Mouse (Mus musculus) T-helper 2 cell (primary cell): Measurements from ENCODE around the gene Zfp653.

Experiments used
- in situ Hi-C: fragments of 300-600 bp; cut with MboI, MseI; formaldehyde crosslinking; loops from one replicate; pipeline ENCODE4 v1.15.1; 2025; ENCODE audit warnings: high pct_unique_total_duplicates

Gene Zfp653

GRCm38 (mm10) chr9:22069881-22070553 is 1.2 kb downstream of the Zfp653 start:
- in situ Hi-C loops = loop anchor here (5.0 kb wide), 1 partner anchor 72 kb away; no protein-coding TSS in a partner anchor

- in situ Hi-C loops = loop anchor here (5.0 kb wide), 1 partner anchor 75 kb away; no protein-coding TSS in a partner anchor
Observed at GRCm38 (mm10) chr9:22067195-22067594, 4.0 kb downstream of the Zfp653 start.

- in situ Hi-C loops = loop anchor here (5.0 kb wide), 1 partner anchor 76 kb away; no protein-coding TSS in a partner anchor
Observed at GRCm38 (mm10) chr9:22066433-22066832, 4.7 kb downstream of the Zfp653 start.

DNA sequence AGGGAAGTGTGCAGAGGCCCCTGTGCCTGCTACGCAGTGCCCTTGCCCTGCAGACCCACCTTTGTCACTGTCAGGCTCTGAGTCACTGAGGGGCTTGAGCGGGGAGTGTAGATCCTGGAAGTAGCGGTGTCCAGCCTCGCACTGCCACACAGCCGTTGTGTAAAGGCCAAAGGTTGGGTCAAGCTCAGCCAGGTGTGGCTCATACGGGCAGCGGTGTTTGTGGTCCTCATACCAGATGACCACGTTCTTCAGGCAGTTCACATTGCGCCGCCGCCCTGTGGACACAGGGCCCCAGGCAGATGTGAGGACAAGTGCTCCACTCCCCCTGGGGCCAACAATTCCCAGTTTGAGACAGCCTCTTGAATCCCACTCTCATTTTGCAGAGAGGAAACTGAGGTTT is 5.5 kb downstream of the Zfp653 start:
- in situ Hi-C loops = loop anchor here (5.0 kb wide), 1 partner anchor 77 kb away; no protein-coding TSS in a partner anchor

DNA sequence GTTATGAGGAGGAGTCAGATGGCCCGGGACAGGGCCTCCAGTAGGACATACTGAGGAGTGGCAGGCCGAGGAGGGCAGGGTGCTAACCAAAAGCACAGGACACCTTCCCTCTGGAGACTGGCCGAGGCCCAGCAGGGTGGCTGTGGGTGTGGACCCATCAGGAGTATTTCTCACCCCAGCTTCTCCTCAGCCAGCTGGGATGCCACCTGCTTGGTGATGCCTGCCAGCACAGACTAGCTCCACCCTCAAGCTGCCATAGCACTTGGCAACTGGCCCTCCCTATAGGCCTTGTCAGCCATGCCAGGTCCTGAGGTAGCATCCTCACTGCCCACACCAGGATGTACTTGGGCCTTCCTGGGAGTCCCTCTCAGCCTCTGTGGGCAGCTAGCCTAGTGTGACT is 6.8 kb downstream of the Zfp653 start:
- in situ Hi-C loops = no loop called here

GRCm38 (mm10) chr9:22061339-22061738 is 9.8 kb downstream of the Zfp653 start:
- in situ Hi-C loops = no loop called here

GRCm38 (mm10) chr9:22058011-22058424 is 13.2 kb downstream of the Zfp653 start:
- in situ Hi-C loops = no loop called here

- in situ Hi-C loops = no loop called here
Observed at GRCm38 (mm10) chr9:22057031-22057517, 14.1 kb downstream of the Zfp653 start.

- in situ Hi-C loops = no loop called here
Observed at GRCm38 (mm10) chr9:22056303-22056910, 14.8 kb downstream of the Zfp653 start.

DNA sequence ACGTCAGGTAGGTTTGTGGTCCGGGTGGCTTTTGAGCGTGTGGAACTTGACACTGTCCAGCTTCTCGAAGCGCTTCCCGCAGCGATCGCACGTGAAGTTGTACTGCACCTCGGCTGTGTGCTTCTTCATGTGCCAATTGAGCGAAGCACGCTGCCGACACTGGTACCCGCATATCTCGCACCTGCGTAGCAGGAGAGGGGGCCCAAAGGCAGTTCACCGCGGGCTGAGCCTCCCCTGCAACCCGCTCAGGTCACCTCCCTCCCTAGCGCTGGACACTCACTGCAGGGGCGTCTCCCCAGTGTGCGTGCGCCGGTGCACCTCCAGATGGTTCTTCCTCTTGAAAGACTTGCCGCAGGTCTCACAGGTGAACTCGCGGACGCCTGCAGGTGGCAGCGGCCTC is 15.5 kb downstream of the Zfp653 start:
- in situ Hi-C loops = no loop called here

- in situ Hi-C loops = no loop called here
Observed at GRCm38 (mm10) chr9:22054411-22055076, 16.6 kb downstream of the Zfp653 start.

- in situ Hi-C loops = no loop called here
Observed at GRCm38 (mm10) chr9:22053657-22054056, 17.5 kb downstream of the Zfp653 start.

- in situ Hi-C loops = no loop called here
Observed at GRCm38 (mm10) chr9:22051958-22052254, 19.3 kb downstream of the Zfp653 start, which contains the start of gene Elavl3. Gene Elavl3, minus strand, starts transcription at chr9:22052023.

DNA sequence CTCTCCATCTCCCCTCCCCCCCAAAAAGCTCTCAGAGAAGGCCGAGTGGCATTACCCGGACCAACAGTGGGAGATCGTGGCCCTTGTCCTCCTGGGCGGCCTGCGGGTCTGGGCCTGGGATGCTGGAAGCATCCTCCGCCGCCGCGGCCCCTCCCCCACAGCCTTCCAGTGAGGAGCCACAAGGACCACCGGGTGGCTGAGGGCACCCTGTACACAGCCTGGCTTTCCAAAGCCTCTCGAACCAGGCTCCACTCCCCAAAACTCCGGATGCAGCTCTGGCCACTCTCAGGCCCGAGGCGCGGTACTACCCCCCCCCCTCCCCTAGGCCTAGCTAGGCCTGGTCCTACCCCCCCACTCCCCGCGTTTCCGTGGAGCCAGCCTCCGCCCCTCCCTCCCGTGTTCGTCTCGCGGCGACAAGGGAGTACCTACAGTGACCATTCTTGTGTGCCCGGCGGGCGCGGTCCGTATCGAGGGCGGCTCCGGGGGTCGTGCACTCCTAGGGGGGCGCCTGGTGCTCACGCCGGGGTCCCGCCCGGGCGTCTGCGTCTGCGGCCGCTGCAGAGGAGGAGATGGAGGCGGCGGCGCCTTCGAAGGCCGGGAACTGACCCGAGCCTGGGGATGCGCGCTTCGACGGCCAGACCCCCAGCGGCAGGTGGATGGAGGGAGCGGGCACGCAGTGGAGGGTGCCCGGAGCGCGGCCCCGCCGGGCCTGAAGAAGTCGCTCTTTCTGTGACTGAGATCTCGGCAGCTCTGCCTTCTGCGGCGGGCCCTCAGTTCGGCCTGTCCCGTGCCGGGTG is 19.8 kb downstream of the Zfp653 start:
- in situ Hi-C loops = no loop called here

DNA sequence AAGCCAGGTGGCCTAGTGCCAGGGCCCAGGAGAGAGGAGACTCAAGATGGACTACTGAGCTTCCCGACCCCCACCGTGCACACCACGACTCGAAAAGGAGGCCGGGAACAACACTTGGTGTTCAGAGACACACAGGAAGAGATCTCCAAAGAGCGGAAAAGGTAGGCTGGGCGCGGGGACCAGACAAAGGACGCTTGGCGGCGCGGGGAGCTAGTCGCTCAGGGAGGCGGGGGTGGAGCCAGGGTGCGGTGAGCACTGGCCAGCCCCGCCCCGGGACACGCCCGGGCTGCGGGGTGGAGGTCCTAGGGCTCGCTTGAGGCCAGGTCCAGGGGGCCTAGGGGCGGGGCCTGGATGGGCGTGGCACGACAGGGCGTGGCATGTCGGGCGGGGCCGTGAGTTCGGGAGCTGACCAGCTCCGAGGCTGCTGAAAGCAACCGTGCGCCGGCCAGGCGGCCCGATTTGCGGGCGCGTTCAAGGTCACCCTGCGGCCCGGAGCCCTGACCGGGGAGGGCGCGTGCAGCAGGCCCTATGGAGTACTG is 20.8 kb downstream of the Zfp653 start:
- in situ Hi-C loops = no loop called here

- in situ Hi-C loops = no loop called here
Observed at GRCm38 (mm10) chr9:22049721-22050270, 21.4 kb downstream of the Zfp653 start.

- in situ Hi-C loops = no loop called here
Observed at GRCm38 (mm10) chr9:22049315-22049714, 21.9 kb downstream of the Zfp653 start.

DNA sequence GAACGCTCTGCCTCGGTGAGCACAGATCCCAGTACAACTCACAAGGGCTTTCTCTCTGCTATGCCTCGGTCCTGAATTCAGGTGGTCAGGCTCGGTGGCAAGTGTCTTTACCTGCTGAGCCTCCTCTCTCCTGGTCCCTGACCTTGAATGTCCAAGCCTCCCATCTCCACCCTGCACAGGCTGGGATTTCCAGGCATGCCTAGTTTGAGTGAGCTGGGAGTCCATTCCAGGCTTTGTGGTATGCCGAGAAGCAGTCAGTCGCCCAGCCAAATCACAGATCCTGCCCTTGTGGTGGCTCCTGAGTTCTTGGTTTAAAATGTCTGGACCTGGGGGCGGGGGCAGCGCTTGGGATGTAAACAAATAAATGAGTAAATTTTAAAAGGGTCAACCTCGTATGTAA is 23.8 kb downstream of the Zfp653 start:
- in situ Hi-C loops = no loop called here

DNA sequence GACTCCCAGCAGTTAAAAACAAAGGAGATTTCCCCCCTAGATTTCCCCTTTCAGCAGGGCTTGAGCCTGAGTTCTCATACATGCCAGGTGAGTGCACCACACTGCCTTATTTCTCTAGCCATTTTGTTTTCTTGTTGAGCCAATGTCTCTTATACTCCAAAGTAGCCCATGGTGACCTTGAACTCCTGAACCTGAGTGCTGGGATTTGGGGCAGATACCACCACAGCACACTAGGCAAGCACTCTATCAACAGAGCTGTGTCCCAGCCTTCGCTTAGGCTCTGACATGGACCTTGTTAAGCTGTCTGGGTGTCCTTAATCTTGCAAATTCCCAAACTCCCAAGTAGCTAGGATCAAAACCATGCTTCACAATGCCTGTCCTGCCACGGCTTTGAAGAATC is 29.3 kb downstream of the Zfp653 start:
- in situ Hi-C loops = no loop called here

DNA sequence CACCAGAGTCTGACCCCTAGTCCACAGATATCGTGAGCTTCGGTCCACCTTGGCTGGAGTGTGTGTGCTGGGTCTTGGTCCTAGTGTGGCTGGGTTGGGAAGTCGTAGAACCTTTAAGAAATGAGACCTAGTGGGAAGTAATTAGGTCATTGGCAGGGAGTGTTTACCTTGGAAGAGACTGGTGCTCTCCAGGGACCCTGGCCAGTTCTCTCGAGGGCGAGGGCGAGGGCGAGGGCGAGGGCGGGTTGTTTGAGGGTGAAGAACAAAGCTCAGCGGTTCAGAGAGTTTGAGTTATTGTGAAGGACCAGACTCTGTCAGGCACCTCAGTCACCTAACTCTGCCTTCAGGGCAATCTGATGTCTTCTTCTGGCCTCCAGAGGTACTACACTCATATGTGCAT is 33.4 kb downstream of the Zfp653 start:
- in situ Hi-C loops = no loop called here
